Mouse (Mus musculus) MEL (cell line): ENCODE measurements around the gene Fam161a. TPM values are rescaled to one million over a fixed set of nuclear protein-coding genes. Genes with fewer than 3 reads are reported as not detected.

ENCODE experiments used
- DNase-seq: peaks from one replicate; pipeline ENCODE4 v3.0.0; 2011; ENCODE audit warnings: low read depth, low spot score
- H3K27ac ChIP-seq: 2 replicates; pipeline ENCODE4 v1.5.1; 2012; ENCODE audit warnings: low read depth, mild to moderate bottlenecking, control low read depth, low read length, moderate library complexity; ENCODE audit not compliant: control insufficient read depth
- H3K27me3 ChIP-seq, 2 experiments: fragments of 150-350 bp in 1 of 2; sonication (generic) in 1 of 2; 2 replicates each; pipeline ENCODE4 v1.6.1; 2012; ENCODE audit warnings: low read length in 2 of 2, mild to moderate bottlenecking in 2 of 2, improper control_type of control experiment in 1 of 2, moderate library complexity in 1 of 2; ENCODE audit not compliant: insufficient read depth in 2 of 2, control insufficient read depth in 1 of 2
- H3K36me3 ChIP-seq, 2 experiments: 2 replicates each; pipeline ENCODE4 v1.6.1; 2012 to 2014; ENCODE audit warnings: low read length in 2 of 2, improper control_type of control experiment in 1 of 2, inconsistent platforms in 1 of 2, mild to moderate bottlenecking in 1 of 2; ENCODE audit not compliant: insufficient read depth in 2 of 2, control insufficient read depth in 1 of 2
- H3K4me1 ChIP-seq, 2 experiments: fragments of 150-350 bp in 1 of 2; sonication (generic) in 1 of 2; 2 replicates each; pipeline ENCODE4 v1.6.1; 2012; ENCODE audit warnings: low read length in 2 of 2, improper control_type of control experiment in 1 of 2, mild to moderate bottlenecking in 1 of 2; ENCODE audit not compliant: insufficient read depth in 2 of 2, control insufficient read depth in 1 of 2
- H3K4me3 ChIP-seq, 2 experiments: fragments of 150-350 bp in 1 of 2; sonication (generic) in 1 of 2; 2 replicates each; pipeline ENCODE4 v1.5.1; 2012; ENCODE audit warnings: low read depth in 2 of 2, low read length in 2 of 2, mild to moderate bottlenecking in 2 of 2, moderate library complexity in 2 of 2, control low read depth in 1 of 2, improper control_type of control experiment in 1 of 2; ENCODE audit not compliant: control insufficient read depth in 1 of 2, insufficient read depth in 1 of 2
- H3K79me2 ChIP-seq: 2 replicates; pipeline ENCODE4 v1.6.1; 2012; ENCODE audit warnings: mild to moderate bottlenecking, low read length, moderate library complexity; ENCODE audit not compliant: control insufficient read depth, poor library complexity, insufficient read depth
- H3K9ac ChIP-seq: 2 replicates; pipeline ENCODE4 v1.6.1; 2012; ENCODE audit warnings: low read depth, mild to moderate bottlenecking, control low read depth, low read length, moderate library complexity; ENCODE audit not compliant: control insufficient read depth, poor library complexity, severe bottlenecking
- H3K9me3 ChIP-seq: fragments of 150-350 bp; sonication (generic); replicated peaks from 2 replicates; pipeline ENCODE4 v1.6.1; 2012; ENCODE audit warnings: mild to moderate bottlenecking, low read length, improper control_type of control experiment, moderate library complexity; ENCODE audit not compliant: insufficient read depth
- BHLHE40 ChIP-seq: IDR thresholded peaks from 2 replicates; pipeline ENCODE4 v1.6.1; 2012; ENCODE audit warnings: low read depth, mild to moderate bottlenecking, inconsistent platforms, low read length, improper control_type of control experiment, borderline replicate concordance
- CHD1 ChIP-seq: IDR thresholded peaks from 2 replicates; pipeline ENCODE4 v1.6.1; 2012; ENCODE audit warnings: low read depth, mild to moderate bottlenecking, inconsistent platforms, low read length, improper control_type of control experiment
- CHD2 ChIP-seq: IDR thresholded peaks from 2 replicates; pipeline ENCODE4 v1.6.1; 2011; ENCODE audit warnings: low read length, improper control_type of control experiment
- CTCF ChIP-seq, 3 experiments: IDR thresholded peaks in 2 of 3; conservative IDR thresholded peaks in 1 of 3; 2 replicates each; pipeline ENCODE4 v1.5.1; 2011 to 2012; ENCODE audit warnings: low read length in 3 of 3, low read depth in 2 of 3, mild to moderate bottlenecking in 2 of 3, improper control_type of control experiment in 1 of 3, inconsistent platforms in 1 of 3, mixed read lengths in 1 of 3, moderate library complexity in 1 of 3; ENCODE audit not compliant: control insufficient read depth in 1 of 3, insufficient read depth in 1 of 3, poor library complexity in 1 of 3, severe bottlenecking in 1 of 3
- E2F4 ChIP-seq: IDR thresholded peaks from 2 replicates; pipeline ENCODE4 v1.6.1; 2011; ENCODE audit warnings: low read depth, low read length, improper control_type of control experiment, borderline replicate concordance
- ELF1 ChIP-seq: IDR thresholded peaks from 2 replicates; pipeline ENCODE4 v1.6.1; 2014; ENCODE audit warnings: low read depth, mild to moderate bottlenecking, inconsistent platforms, low read length, improper control_type of control experiment, moderate library complexity
- ETS1 ChIP-seq: IDR thresholded peaks from 2 replicates; pipeline ENCODE4 v1.6.1; 2012; ENCODE audit warnings: low read depth, mild to moderate bottlenecking, inconsistent platforms, low read length, improper control_type of control experiment, moderate library complexity
- GABPA ChIP-seq: IDR thresholded peaks from 2 replicates; pipeline ENCODE4 v1.6.1; 2012; ENCODE audit warnings: low read depth, mild to moderate bottlenecking, inconsistent platforms, low read length, improper control_type of control experiment, moderate library complexity
- GATA1 ChIP-seq: IDR thresholded peaks from 2 replicates; pipeline ENCODE4 v1.6.1; 2011; ENCODE audit warnings: low read depth, low read length, improper control_type of control experiment
- HCFC1 ChIP-seq: IDR thresholded peaks from 2 replicates; pipeline ENCODE4 v1.6.1; 2012; ENCODE audit warnings: low read depth, mild to moderate bottlenecking, inconsistent platforms, low read length, improper control_type of control experiment, moderate library complexity
- JUND ChIP-seq: IDR thresholded peaks from 2 replicates; pipeline ENCODE4 v1.6.1; 2011; ENCODE audit warnings: low read depth, mild to moderate bottlenecking, improper control_type of control experiment, low read length
- KAT2A ChIP-seq: conservative IDR thresholded peaks from 2 replicates; pipeline ENCODE4 v1.6.1; 2012; ENCODE audit warnings: low read depth, low read length, improper control_type of control experiment, inconsistent platforms
- MAX ChIP-seq: IDR thresholded peaks from 2 replicates; pipeline ENCODE4 v1.6.1; 2011; ENCODE audit warnings: low read length, improper control_type of control experiment
- MAZ ChIP-seq: IDR thresholded peaks from 2 replicates; pipeline ENCODE4 v1.6.1; 2012; ENCODE audit warnings: low read depth, mild to moderate bottlenecking, inconsistent platforms, low read length, improper control_type of control experiment
- MEF2A ChIP-seq: IDR thresholded peaks from 2 replicates; pipeline ENCODE4 v1.6.1; 2014; ENCODE audit warnings: low read depth, mild to moderate bottlenecking, inconsistent platforms, low read length, improper control_type of control experiment; ENCODE audit not compliant: poor library complexity, insufficient replicate concordance, severe bottlenecking; ENCODE audit errors: extremely low read depth
- MXI1 ChIP-seq: IDR thresholded peaks from 2 replicates; pipeline ENCODE4 v1.6.1; 2011; ENCODE audit warnings: mild to moderate bottlenecking, low read depth, low read length, improper control_type of control experiment
- MYB ChIP-seq: IDR thresholded peaks from 2 replicates; pipeline ENCODE4 v1.6.1; 2011; ENCODE audit warnings: mild to moderate bottlenecking, low read depth, low read length, improper control_type of control experiment
- NELFE ChIP-seq: IDR thresholded peaks from 2 replicates; pipeline ENCODE4 v1.6.1; 2011; ENCODE audit warnings: low read depth, low read length, improper control_type of control experiment
- NRF1 ChIP-seq: IDR thresholded peaks from 2 replicates; pipeline ENCODE4 v1.6.1; 2014; ENCODE audit warnings: low read depth, mild to moderate bottlenecking, inconsistent platforms, low read length, improper control_type of control experiment, moderate library complexity; ENCODE audit not compliant: poor library complexity, insufficient read depth, severe bottlenecking
- POLR2A ChIP-seq, 2 experiments: IDR thresholded peaks; 2 replicates each; pipeline ENCODE4 v1.6.1; 2011 to 2012; ENCODE audit warnings: low read length in 2 of 2, mild to moderate bottlenecking in 2 of 2, control low read depth in 1 of 2, improper control_type of control experiment in 1 of 2, low read depth in 1 of 2, moderate library complexity in 1 of 2; ENCODE audit not compliant: control insufficient read depth in 1 of 2, insufficient read depth in 1 of 2, poor library complexity in 1 of 2
- POLR2AphosphoS2 ChIP-seq: IDR thresholded peaks from 2 replicates; pipeline ENCODE4 v1.6.1; 2011; ENCODE audit warnings: low read length, improper control_type of control experiment
- POLR2AphosphoS5 ChIP-seq: IDR thresholded peaks from 2 replicates; pipeline ENCODE4 v1.6.1; 2012; ENCODE audit warnings: low read depth, borderline replicate concordance, mild to moderate bottlenecking, inconsistent platforms, low read length, moderate library complexity, mixed read lengths
- RAD21 ChIP-seq: IDR thresholded peaks from 2 replicates; pipeline ENCODE4 v1.6.1; 2011; ENCODE audit warnings: mild to moderate bottlenecking, low read depth, low read length, improper control_type of control experiment
- RCOR1 ChIP-seq: IDR thresholded peaks from 2 replicates; pipeline ENCODE4 v1.6.1; 2012; ENCODE audit warnings: low read depth, mild to moderate bottlenecking, inconsistent platforms, low read length, improper control_type of control experiment
- SIN3A ChIP-seq: IDR thresholded peaks from 2 replicates; pipeline ENCODE4 v1.6.1; 2012; ENCODE audit warnings: low read length, improper control_type of control experiment, inconsistent platforms
- SMC3 ChIP-seq: IDR thresholded peaks from 2 replicates; pipeline ENCODE4 v1.6.1; 2011; ENCODE audit warnings: low read depth, low read length, improper control_type of control experiment
- TAL1 ChIP-seq: IDR thresholded peaks from 2 replicates; pipeline ENCODE4 v1.6.1; 2012; ENCODE audit warnings: mild to moderate bottlenecking, inconsistent platforms, low read length, moderate library complexity, mixed read lengths
- TBP ChIP-seq: IDR thresholded peaks from 2 replicates; pipeline ENCODE4 v1.8.0; 2011; ENCODE audit warnings: low read depth, low read length, improper control_type of control experiment
- TCF12 ChIP-seq: IDR thresholded peaks from 2 replicates; pipeline ENCODE4 v1.6.1; 2014; ENCODE audit warnings: low read depth, mild to moderate bottlenecking, inconsistent platforms, low read length, improper control_type of control experiment, moderate library complexity
- UBTF ChIP-seq: IDR thresholded peaks from 2 replicates; pipeline ENCODE4 v1.6.1; 2012; ENCODE audit warnings: low read depth, mild to moderate bottlenecking, inconsistent platforms, low read length, improper control_type of control experiment, moderate library complexity, borderline replicate concordance; ENCODE audit not compliant: insufficient read depth
- USF1 ChIP-seq: IDR thresholded peaks from 2 replicates; pipeline ENCODE4 v1.6.1; 2014; ENCODE audit warnings: low read depth, mild to moderate bottlenecking, inconsistent platforms, low read length, improper control_type of control experiment, moderate library complexity
- USF2 ChIP-seq, 2 experiments: IDR thresholded peaks; 2 replicates each; pipeline ENCODE4 v1.6.1; 2011 to 2012; ENCODE audit warnings: improper control_type of control experiment in 2 of 2, low read length in 2 of 2, borderline replicate concordance in 1 of 2, inconsistent platforms in 1 of 2, low read depth in 1 of 2, mild to moderate bottlenecking in 1 of 2; ENCODE audit not compliant: insufficient read depth in 1 of 2
- ZC3H11A ChIP-seq: IDR thresholded peaks from 2 replicates; pipeline ENCODE4 v1.6.1; 2012; ENCODE audit warnings: low read depth, mild to moderate bottlenecking, inconsistent platforms, low read length, improper control_type of control experiment
- ZKSCAN1 ChIP-seq: IDR thresholded peaks from 2 replicates; pipeline ENCODE4 v1.6.1; 2012; ENCODE audit warnings: low read depth, mild to moderate bottlenecking, inconsistent platforms, low read length, improper control_type of control experiment, moderate library complexity
- ZMIZ1 ChIP-seq: IDR thresholded peaks from 2 replicates; pipeline ENCODE4 v1.6.1; 2012; ENCODE audit warnings: low read depth, mild to moderate bottlenecking, inconsistent platforms, low read length, improper control_type of control experiment, moderate library complexity
- ZNF384 ChIP-seq: IDR thresholded peaks from 2 replicates; pipeline ENCODE4 v1.6.1; 2012; ENCODE audit warnings: low read depth, mild to moderate bottlenecking, inconsistent platforms, low read length, improper control_type of control experiment
- polyA plus RNA-seq, 2 experiments: library from polyadenylated mRNA; stranded (reverse) in 1 of 2; unstranded in 1 of 2; fragments of >175 nt in 1 of 2; fragments of >200 nt in 1 of 2; gene quantifications; 2 replicates each; pipeline versions ENCODE4 v1.2.1 to v1.2.4; 2012; ENCODE audit warnings: low replicate concordance in 2 of 2, low read depth in 1 of 2; ENCODE audit not compliant: insufficient read length in 2 of 2, insufficient read depth in 1 of 2, missing spikeins in 1 of 2
- total RNA-seq: library from RNA; depleted of rRNA; stranded (reverse); fragments of 300-350 nt; gene quantifications from 2 replicates; pipeline ENCODE4 v1.2.3, GENCODE M21; 2012

Gene Fam161a
- total and polyA plus RNA-seq, 3 experiments: 0.27 to 1.0 TPM; not detected in 1

DNA sequence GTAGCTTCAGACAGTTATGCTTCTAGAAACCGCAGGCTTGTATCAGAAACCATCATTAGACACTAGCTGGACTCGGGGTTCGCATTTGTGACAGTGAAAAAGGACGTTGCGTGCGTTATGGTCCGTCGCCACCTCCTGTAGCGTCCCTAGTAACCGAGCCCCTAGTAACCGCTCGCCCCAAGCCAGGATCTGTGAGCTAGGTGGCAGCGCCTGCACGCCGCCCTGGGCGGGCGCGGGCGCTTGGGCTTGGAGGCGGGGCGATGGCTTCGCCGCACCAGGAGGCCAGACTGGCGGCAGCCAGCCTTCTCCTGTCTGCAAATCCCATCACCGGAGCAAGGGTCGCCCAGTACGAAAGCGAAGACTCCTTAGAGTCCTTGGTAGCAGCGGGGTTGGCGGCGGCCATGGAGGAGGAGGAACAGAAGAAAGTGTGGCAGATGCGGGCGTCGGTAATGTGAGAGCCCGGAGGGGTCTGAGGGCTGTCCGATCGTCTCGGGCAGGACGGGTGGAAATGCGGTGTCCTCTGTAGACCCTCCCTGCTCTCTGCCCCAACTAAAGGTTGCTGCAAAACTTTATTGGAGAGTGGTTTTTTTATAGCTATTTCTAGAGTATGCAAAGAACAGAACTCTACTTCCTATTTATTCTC is 971 bp downstream of the Fam161a start:
- Histone ChIP-seq H3K27me3 (no peaks in the 10 kb centered on the region), H3K9ac (peak overlapping the region; percentile 73), H3K4me3 (peak overlapping the region; percentile 72), H3K36me3 (peaks cover 4 to 14% of the 10 kb centered on the region in 2 experiments; a peak in 3 of 4 replicates), H3K9me3 (no peaks in the 10 kb centered on the region), H3K4me1 (peaks cover 0 to 3% of the 10 kb centered on the region in 2 experiments; a peak in 1 of 4 replicates), H3K27ac (peak overlapping the region; percentile 87), H3K79me2 (no peaks in the 10 kb centered on the region; the same call in 1 of the 2 replicates)
- DNase-seq: peak; percentile 94
- TF ChIP-seq MAX (peak; percentile 66; the same call in 1 of the 2 replicates), CTCF (IDR thresholded peaks at IDR 0.05 in 2 of 3, conservative IDR thresholded peaks at IDR 0.05 in 1 of 3; ENCODE audit: control insufficient read depth in 1 of 3, insufficient read depth in 1 of 3, low read depth in 2 of 3, low read length in 3 of 3, poor library complexity in 1 of 3, severe bottlenecking in 1 of 3) (0 out of 6 replicates have a peak, but pooled peaks of 1 of the 3 experiments have one; percentile 15), ELF1 (no peak), CHD1 (0 out of 2 replicates have a peak, but pooled peaks have one; percentile 89), E2F4 (no peak), POLR2AphosphoS2 (no peak), POLR2AphosphoS5 (no peak), MEF2A (no peak), RCOR1 (no peak), ZC3H11A (no peak), GABPA (no peak), SIN3A (peak; percentile 98), NELFE (0 out of 2 replicates have a peak, but pooled peaks have one; percentile 13), TCF12 (no peak; the same call in 1 of the 2 replicates), GATA1 (no peak), NRF1 (no peak), ZNF384 (no peak), HCFC1 (0 out of 2 replicates have a peak, but pooled peaks have one; percentile 12), RAD21 (no peak), TAL1 (no peak), TBP (peak; percentile 53; the same call in 1 of the 2 replicates), USF1 (no peak), KAT2A (no peak), JUND (no peak), BHLHE40 (no peak), POLR2A (IDR thresholded peaks at IDR 0.05; ENCODE audit: control insufficient read depth in 1 of 2, insufficient read depth in 1 of 2, low read depth in 1 of 2, low read length in 2 of 2, poor library complexity in 1 of 2) (peak; percentile 61 to 75; a peak in 3 of 4 replicates), MXI1 (peak; percentile 97), USF2 (IDR thresholded peaks at IDR 0.05; ENCODE audit: borderline replicate concordance in 1 of 2, insufficient read depth in 1 of 2, low read depth in 1 of 2, low read length in 2 of 2) (no peak), UBTF (no peak), MYB (no peak), ZKSCAN1 (no peak), CHD2 (no peak), ETS1 (no peak), ZMIZ1 (0 out of 2 replicates have a peak, but pooled peaks have one; percentile 13), MAZ (0 out of 2 replicates have a peak, but pooled peaks have one; percentile 24), SMC3 (no peak)
